Mouse (Mus musculus) heart, adult 8-10 months (tissue): ENCODE measurements at regions not wholly inside any gene's neighbourhood (a gene's known extent, or its start where the extent isn't known, plus 50 kb on each side); places are given as distances from the start of the nearest gene placed in this dataset. TPM values are rescaled to one million over a fixed set of nuclear protein-coding genes. Genes with fewer than 3 reads are reported as not detected.

Experiments
- microRNA-seq: library from miRNA; unstranded; fragments of <30 nt; microRNA quantifications from one replicate; pipeline ENCODE4 v1.2.0, GENCODE M21; 2022

Small RNA genes lying in the stretch of these regions (microRNA-seq; reads per million reads assigned to microRNA genes)
- not detected for gene Gm24973
